Mouse (Mus musculus) heart, postnatal 0 days (tissue): ENCODE measurements around the gene Hs3st6.
A peak's percentile ranks its signal among the peaks of the same experiment; 100 is the strongest.

Experiments
- CTCF ChIP-seq: IDR thresholded peaks from 2 replicates; pipeline ENCODE4 v1.5.1; 2016; ENCODE audit warnings: antibody characterized with exemption, control low read depth, low read depth
- EP300 ChIP-seq: IDR thresholded peaks from 2 replicates; pipeline ENCODE4 v1.6.1; 2016; ENCODE audit warnings: antibody characterized with exemption, low read depth

DNA sequence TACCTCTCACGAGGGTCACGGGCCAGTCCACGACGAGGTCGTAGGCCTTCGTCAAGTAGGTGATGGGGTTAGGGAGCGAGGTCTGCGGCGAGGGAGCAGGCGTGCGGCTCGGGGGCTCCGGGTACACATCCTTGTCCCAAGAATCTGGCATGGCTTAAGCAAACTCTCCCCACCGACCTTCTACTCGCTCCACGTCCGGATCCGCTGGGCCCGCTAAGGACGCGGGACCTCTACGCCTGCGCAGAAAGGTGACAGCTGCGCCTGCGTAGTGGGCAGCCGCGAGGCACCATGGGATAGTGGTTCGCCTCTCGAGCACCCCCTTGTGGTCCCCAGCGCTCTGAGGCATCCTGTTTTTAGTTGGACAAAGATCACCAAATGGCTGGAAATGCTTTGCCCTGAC is 28.6 kb upstream of the Hs3st6 start, which contains the start of gene Ndufb10:
- peak; percentile 95 for TF ChIP-seq CTCF
- no peak for TF ChIP-seq EP300
